Mouse (Mus musculus): ENCODE measurements around the gene Ccr1. TPM values are rescaled to one million over a fixed set of nuclear protein-coding genes. Genes with fewer than 3 reads are reported as not detected.
A peak's percentile ranks its signal among the peaks of the same experiment; 100 is the strongest.

Gene Ccr1
- polyA plus RNA-seq, 1 experiment from 2014 or later, result 3.7 TPM

- 73% methylated on average over 1 of the region's 1 CpGs for WGBS
- H3K27ac ChIP-seq, result no peak overlapping the region
- ATAC-seq, result no peak
- no peaks in the 10 kb centered on the region for H3K4me1 ChIP-seq (replicated peaks)
- H3K9ac ChIP-seq, result no peak overlapping the region
- H3K4me2 ChIP-seq (replicated peaks), result no peak overlapping the region
- no peak overlapping the region for H3K4me3 ChIP-seq (replicated peaks)
- no peaks in the 10 kb centered on the region for H3K36me3 ChIP-seq
- no peaks in the 10 kb centered on the region for H3K9me3 ChIP-seq
- H3K27me3 ChIP-seq (replicated peaks), result no peaks in the 10 kb centered on the region
These were observed 20.7 kb downstream of the Ccr1 start for GRCm38 (mm10) chr9:123947815-123948214.

GRCm38 (mm10) chr9:123942025-123942424, 26.5 kb downstream of the Ccr1 start:
- H3K36me3 ChIP-seq, result no peaks in the 10 kb centered on the region
- 74% methylated on average over 3 of the region's 3 CpGs for WGBS
- no peak for ATAC-seq
- no peak overlapping the region for H3K4me3 ChIP-seq (replicated peaks)
- no peaks in the 10 kb centered on the region for H3K27me3 ChIP-seq (replicated peaks)
- no peak overlapping the region for H3K27ac ChIP-seq
- no peaks in the 10 kb centered on the region for H3K4me1 ChIP-seq (replicated peaks)
- H3K9me3 ChIP-seq, result no peaks in the 10 kb centered on the region
- no peak overlapping the region for H3K4me2 ChIP-seq (replicated peaks)
- no peak overlapping the region for H3K9ac ChIP-seq

DNA sequence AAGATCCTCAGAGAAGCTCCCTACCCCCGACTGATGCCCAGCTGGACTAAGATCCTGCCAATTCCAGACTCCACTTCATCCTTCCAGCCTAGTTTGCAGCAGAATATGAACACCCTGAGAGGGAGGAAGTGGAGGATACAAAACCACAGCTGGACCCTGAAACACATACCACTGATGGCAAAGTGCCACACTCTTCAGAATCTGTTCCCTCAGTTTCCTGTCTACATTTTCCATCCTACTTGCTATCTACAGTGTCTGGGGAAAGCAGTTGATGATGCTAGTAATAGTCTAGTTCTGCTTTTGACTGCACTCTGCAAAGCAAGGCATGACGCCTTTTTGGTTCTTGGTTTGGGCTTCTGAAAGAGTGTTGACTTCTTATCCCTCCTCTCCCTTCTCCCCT, 27.2 kb downstream of the Ccr1 start:
- Histone ChIP-seq H3K27me3 (replicated peaks) (no peaks in the 10 kb centered on the region), H3K36me3 (no peaks in the 10 kb centered on the region), H3K27ac (no peak overlapping the region), H3K4me3 (replicated peaks) (no peak overlapping the region), H3K9me3 (no peaks in the 10 kb centered on the region), H3K4me2 (replicated peaks) (no peak overlapping the region), H3K9ac (no peak overlapping the region), H3K4me1 (replicated peaks) (no peaks in the 10 kb centered on the region)
- no peak for ATAC-seq
- WGBS, result 78% methylated on average over 2 of the region's 2 CpGs

- H3K9me3 ChIP-seq, result no peaks in the 10 kb centered on the region
- H3K4me1 ChIP-seq (replicated peaks), result no peaks in the 10 kb centered on the region
- H3K36me3 ChIP-seq, result no peaks in the 10 kb centered on the region
- H3K27me3 ChIP-seq (replicated peaks), result no peaks in the 10 kb centered on the region
- no peak overlapping the region for H3K4me3 ChIP-seq (replicated peaks)
- no peak overlapping the region for H3K9ac ChIP-seq
- H3K4me2 ChIP-seq (replicated peaks), result no peak overlapping the region
- H3K27ac ChIP-seq, result no peak overlapping the region
- no peak for ATAC-seq
These were observed 27.9 kb downstream of the Ccr1 start for GRCm38 (mm10) chr9:123940628-123941027.

GRCm38 (mm10) chr9:123940168-123940567, 28.3 kb downstream of the Ccr1 start:
- no peak overlapping the region for H3K4me2 ChIP-seq (replicated peaks)
- ATAC-seq, result no peak
- no peak overlapping the region for H3K9ac ChIP-seq
- no peak overlapping the region for H3K27ac ChIP-seq
- H3K4me3 ChIP-seq (replicated peaks), result no peak overlapping the region
- H3K27me3 ChIP-seq (replicated peaks), result no peaks in the 10 kb centered on the region
- H3K36me3 ChIP-seq, result no peaks in the 10 kb centered on the region
- WGBS, result 67% methylated on average over 1 of the region's 1 CpGs
- H3K4me1 ChIP-seq (replicated peaks), result no peaks in the 10 kb centered on the region
- no peaks in the 10 kb centered on the region for H3K9me3 ChIP-seq

GRCm38 (mm10) chr9:123937989-123938388, 30.5 kb downstream of the Ccr1 start:
- H3K36me3 ChIP-seq, result no peaks in the 10 kb centered on the region
- no peaks in the 10 kb centered on the region for H3K27me3 ChIP-seq (replicated peaks)
- H3K9ac ChIP-seq, result no peak overlapping the region
- H3K4me1 ChIP-seq (replicated peaks), result no peaks in the 10 kb centered on the region
- no peak overlapping the region for H3K27ac ChIP-seq
- H3K9me3 ChIP-seq, result no peaks in the 10 kb centered on the region
- no peak overlapping the region for H3K4me3 ChIP-seq (replicated peaks)
- ATAC-seq, result no peak
- 88% methylated on average over 2 of the region's 2 CpGs for WGBS
- no peak overlapping the region for H3K4me2 ChIP-seq (replicated peaks)

GRCm38 (mm10) chr9:123936604-123937280, 31.8 kb downstream of the Ccr1 start:
- no peak for ATAC-seq
- no peak overlapping the region for H3K27ac ChIP-seq
- H3K4me3 ChIP-seq (replicated peaks), result no peak overlapping the region
- WGBS, result 67% methylated on average over 9 of the region's 9 CpGs
- H3K9me3 ChIP-seq, result no peaks in the 10 kb centered on the region
- no peaks in the 10 kb centered on the region for H3K36me3 ChIP-seq
- H3K4me1 ChIP-seq (replicated peaks), result no peaks in the 10 kb centered on the region
- no peak overlapping the region for H3K9ac ChIP-seq
- H3K27me3 ChIP-seq (replicated peaks), result no peaks in the 10 kb centered on the region
- no peak overlapping the region for H3K4me2 ChIP-seq (replicated peaks)

- no peak overlapping the region for H3K9ac ChIP-seq
- H3K9me3 ChIP-seq, result no peaks in the 10 kb centered on the region
- H3K4me2 ChIP-seq (replicated peaks), result no peak overlapping the region
- no peaks in the 10 kb centered on the region for H3K27me3 ChIP-seq (replicated peaks)
- 90% methylated on average over 5 of the region's 5 CpGs for WGBS
- H3K4me1 ChIP-seq (replicated peaks), result no peaks in the 10 kb centered on the region
- no peak overlapping the region for H3K27ac ChIP-seq
- no peaks in the 10 kb centered on the region for H3K36me3 ChIP-seq
- no peak overlapping the region for H3K4me3 ChIP-seq (replicated peaks)
- ATAC-seq, result no peak
These were observed 32.7 kb downstream of the Ccr1 start for GRCm38 (mm10) chr9:123935776-123936175.

- WGBS, result 92% methylated on average over 6 of the region's 6 CpGs
- no peak overlapping the region for H3K27ac ChIP-seq
- H3K9ac ChIP-seq, result no peak overlapping the region
- H3K9me3 ChIP-seq, result no peaks in the 10 kb centered on the region
- no peak overlapping the region for H3K4me2 ChIP-seq (replicated peaks)
- no peak overlapping the region for H3K4me3 ChIP-seq (replicated peaks)
- H3K27me3 ChIP-seq (replicated peaks), result no peaks in the 10 kb centered on the region
- H3K36me3 ChIP-seq, result no peaks in the 10 kb centered on the region
- no peaks in the 10 kb centered on the region for H3K4me1 ChIP-seq (replicated peaks)
- no peak for ATAC-seq
These were observed 33.1 kb downstream of the Ccr1 start for GRCm38 (mm10) chr9:123935346-123935745.

GRCm38 (mm10) chr9:123933716-123934445, 34.6 kb downstream of the Ccr1 start:
- H3K4me2 ChIP-seq (replicated peaks), result no peak overlapping the region
- 96% methylated on average over 5 of the region's 5 CpGs for WGBS
- no peaks in the 10 kb centered on the region for H3K9me3 ChIP-seq
- H3K27ac ChIP-seq, result no peak overlapping the region
- no peak overlapping the region for H3K9ac ChIP-seq
- H3K4me3 ChIP-seq (replicated peaks), result no peak overlapping the region
- no peaks in the 10 kb centered on the region for H3K36me3 ChIP-seq
- H3K27me3 ChIP-seq (replicated peaks), result no peaks in the 10 kb centered on the region
- H3K4me1 ChIP-seq (replicated peaks), result no peaks in the 10 kb centered on the region
- no peak for ATAC-seq

GRCm38 (mm10) chr9:123932911-123933675, 35.4 kb downstream of the Ccr1 start:
- H3K27me3 ChIP-seq (replicated peaks), result no peaks in the 10 kb centered on the region
- H3K9ac ChIP-seq, result no peak overlapping the region

GRCm38 (mm10) chr9:123931761-123932700, 36.5 kb downstream of the Ccr1 start:
- ATAC-seq, result peak; percentile 45; the same call in 1 of the 2 replicates

More at GRCm38 (mm10) chr9:123932911-123933675, 35.4 kb downstream of the Ccr1 start:
- ATAC-seq, result no peak
- H3K9me3 ChIP-seq, result no peaks in the 10 kb centered on the region
- H3K4me3 ChIP-seq (replicated peaks), result no peak overlapping the region
- 89% methylated on average over 19 of the region's 19 CpGs for WGBS
- H3K4me2 ChIP-seq (replicated peaks), result no peak overlapping the region
- H3K27ac ChIP-seq, result no peak overlapping the region
- H3K36me3 ChIP-seq, result no peaks in the 10 kb centered on the region
- no peaks in the 10 kb centered on the region for H3K4me1 ChIP-seq (replicated peaks)

More at GRCm38 (mm10) chr9:123931761-123932700, 36.5 kb downstream of the Ccr1 start:
- no peak overlapping the region for H3K9ac ChIP-seq
- no peaks in the 10 kb centered on the region for H3K9me3 ChIP-seq
- 55% methylated on average over 6 of the region's 6 CpGs for WGBS
- no peak overlapping the region for H3K4me2 ChIP-seq (replicated peaks)
- H3K27me3 ChIP-seq (replicated peaks), result no peaks in the 10 kb centered on the region
- no peak overlapping the region for H3K4me3 ChIP-seq (replicated peaks)
- H3K4me1 ChIP-seq (replicated peaks), result no peaks in the 10 kb centered on the region
- no peak overlapping the region for H3K27ac ChIP-seq
- no peaks in the 10 kb centered on the region for H3K36me3 ChIP-seq

Data from intestine, embryonic 15.5 days (tissue).